Mouse (Mus musculus) embryo, embryonic 11 days (tissue): Measurements from ENCODE around the gene Edil3.

Experiments used
- DNase-seq: peaks from one replicate; pipeline ENCODE4 v3.0.0-alpha.2; 2015

The Edil3 gene

GRCm38 (mm10) chr13:89256906-89257305, 435.6 kb downstream of the Edil3 start:
- DNase-seq, result no peak

- DNase-seq, result no peak
Observed at GRCm38 (mm10) chr13:89286696-89287305, 465.5 kb downstream of the Edil3 start.

- no peak for DNase-seq
Observed at GRCm38 (mm10) chr13:89288201-89288600, 466.9 kb downstream of the Edil3 start.

- no peak for DNase-seq
Observed at GRCm38 (mm10) chr13:89321155-89321554, 499.9 kb downstream of the Edil3 start.

- DNase-seq, result no peak
Observed at GRCm38 (mm10) chr13:89324282-89324681, 503.0 kb downstream of the Edil3 start.

- peak; percentile 63 for DNase-seq
Observed at GRCm38 (mm10) chr13:89334494-89334893, 513.2 kb downstream of the Edil3 start.

GRCm38 (mm10) chr13:89335908-89336579, 514.8 kb downstream of the Edil3 start:
- DNase-seq, result no peak

- DNase-seq, result no peak
Observed at GRCm38 (mm10) chr13:89339055-89339454, 517.8 kb downstream of the Edil3 start.

GRCm38 (mm10) chr13:89339776-89340175, 518.5 kb downstream of the Edil3 start:
- no peak for DNase-seq

- DNase-seq, result peak; percentile 8
Observed at GRCm38 (mm10) chr13:89355234-89355633, 534.0 kb downstream of the Edil3 start.

- no peak for DNase-seq
Observed at GRCm38 (mm10) chr13:89358407-89358806, 537.1 kb downstream of the Edil3 start.

- no peak for DNase-seq
Observed at GRCm38 (mm10) chr13:89362274-89362673, 541.0 kb downstream of the Edil3 start.

GRCm38 (mm10) chr13:89371253-89371652, 550.0 kb downstream of the Edil3 start:
- no peak for DNase-seq

GRCm38 (mm10) chr13:89371656-89372240, 550.5 kb downstream of the Edil3 start:
- DNase-seq, result no peak
